Mouse (Mus musculus) small intestine, adult 2 months (tissue): ENCODE data around the gene Camk2b. TPM values are rescaled to one million over a fixed set of nuclear protein-coding genes. Genes with fewer than 3 reads are reported as not detected.
A peak's percentile ranks its signal among the peaks of the same experiment; 100 is the strongest.

Experiments
- H3K27ac ChIP-seq: fragments of 200-500 bp; 2 replicates; pipeline ENCODE4 v1.5.1; 2012; ENCODE audit warnings: low read depth, low read length, control low read depth, inconsistent platforms; ENCODE audit not compliant: insufficient read depth
- H3K27me3 ChIP-seq: fragments of 200-500 bp; 2 replicates; pipeline ENCODE4 v1.6.1; 2012; ENCODE audit warnings: mild to moderate bottlenecking, moderate library complexity, low read length, inconsistent platforms; ENCODE audit not compliant: control insufficient read depth, insufficient read depth
- H3K36me3 ChIP-seq: fragments of 200-500 bp; 2 replicates; pipeline ENCODE4 v1.6.1; 2012; ENCODE audit warnings: mild to moderate bottlenecking, low read length, control low read depth, inconsistent platforms; ENCODE audit not compliant: control insufficient read depth, insufficient read depth
- H3K4me1 ChIP-seq: fragments of 200-500 bp; 2 replicates; pipeline ENCODE4 v1.6.1; 2012; ENCODE audit warnings: low read length, inconsistent platforms, mixed read lengths; ENCODE audit not compliant: control insufficient read depth, insufficient read depth, insufficient read length
- H3K4me3 ChIP-seq: fragments of 200-500 bp; 2 replicates; pipeline ENCODE4 v1.5.1; 2012; ENCODE audit warnings: low read depth, mild to moderate bottlenecking, control low read depth, inconsistent platforms, low read length, moderate library complexity
- CTCF ChIP-seq: fragments of 200-500 bp; IDR thresholded peaks from 2 replicates; pipeline ENCODE4 v1.5.1; 2012; ENCODE audit warnings: low read depth, mild to moderate bottlenecking, control low read depth, inconsistent platforms, low read length, moderate library complexity, mixed read lengths; ENCODE audit not compliant: insufficient replicate concordance, insufficient read length; ENCODE audit errors: extremely low read depth
- POLR2A ChIP-seq: fragments of 200-500 bp; IDR thresholded peaks from 2 replicates; pipeline ENCODE4 v1.6.1; 2012; ENCODE audit warnings: low read depth, mild to moderate bottlenecking, control low read depth, inconsistent platforms, low read length, moderate library complexity
- WGBS: fragments of 180-500 bp; shearing (Covaris S2); methylation state at CpG from one replicate; pipeline ENCODE4 v1.1.7; 2018; 5-methylcytosine and 5-hydroxymethylcytosine counted together
- polyA plus RNA-seq: library from polyadenylated mRNA; depleted of rRNA; stranded (reverse); fragments of >200 nt; gene quantifications from 2 replicates; pipeline ENCODE4 v1.2.3, GENCODE M21; 2012

The Camk2b gene
- polyA plus RNA-seq, 1 experiment: 8.1 TPM

DNA sequence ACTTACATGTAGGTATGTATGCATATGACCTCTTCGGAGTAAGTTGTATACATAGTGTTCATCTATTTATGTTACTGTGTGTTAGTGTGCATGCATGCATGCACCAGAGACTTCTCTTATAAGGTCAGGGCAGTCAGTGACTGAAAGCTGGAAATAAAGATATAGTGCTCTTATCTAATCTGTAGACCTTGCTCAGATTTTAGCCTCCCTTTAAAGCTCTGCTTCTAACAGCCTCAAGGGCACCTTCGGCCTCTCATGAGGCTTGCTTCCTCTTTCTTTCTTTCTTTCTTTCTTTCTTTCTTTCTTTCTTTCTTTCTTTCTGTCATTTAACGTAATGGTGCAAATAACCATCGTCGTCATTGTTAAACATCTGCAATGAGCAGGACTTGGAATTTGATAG, 111.7 kb downstream of the Camk2b start:
- H3K27ac ChIP-seq: peak overlapping the region; percentile 96

DNA sequence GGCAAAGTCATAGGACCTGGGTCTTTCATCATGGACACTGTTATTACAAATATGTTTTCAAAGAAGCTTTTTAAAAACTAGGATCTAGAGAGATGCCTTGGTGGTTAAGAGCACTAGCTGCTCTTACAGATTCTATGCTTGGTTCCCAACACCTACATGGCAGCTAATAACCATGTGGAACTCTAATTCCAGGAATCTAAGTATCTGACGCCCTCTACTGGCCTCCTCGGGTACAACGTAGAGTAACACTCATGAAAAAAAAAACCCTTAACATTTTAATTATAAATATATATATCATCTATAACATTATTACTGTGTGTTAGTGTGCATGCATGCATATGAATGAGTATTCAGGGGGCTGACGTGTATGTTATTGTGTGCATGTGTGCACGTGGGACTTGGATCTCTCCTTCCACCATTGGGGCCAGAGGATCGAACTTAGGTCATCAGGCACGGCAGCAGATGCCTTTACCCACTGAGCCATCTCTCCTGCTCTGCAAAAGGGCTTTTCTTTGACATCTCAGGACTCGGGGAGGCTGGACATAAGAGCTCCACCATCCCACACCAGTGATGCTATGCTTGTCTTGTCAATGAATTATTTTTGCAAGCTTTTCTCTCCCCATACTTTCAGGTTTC, 112.9 kb downstream of the Camk2b start:
- H3K27me3 ChIP-seq: no peaks in the 10 kb centered on the region
- no peak overlapping the region for H3K4me3 ChIP-seq
- peaks cover 5% of the 10 kb centered on the region; the same call in 1 of the 2 replicates for H3K36me3 ChIP-seq
- 50% methylated on average over 8 of the region's 8 CpGs for WGBS
- H3K4me1 ChIP-seq: peaks cover 13% of the 10 kb centered on the region; the same call in 1 of the 2 replicates
- TF ChIP-seq CTCF (0 out of 2 replicates have a peak, but pooled peaks have one; percentile 18), POLR2A (no peak)
- no peak overlapping the region for H3K27ac ChIP-seq

More for the DNA sequence above, 111.7 kb downstream of the Camk2b start:
- 39% methylated on average over 5 of the region's 5 CpGs for WGBS
- Histone ChIP-seq H3K27me3 (no peaks in the 10 kb centered on the region), H3K36me3 (peaks cover 8% of the 10 kb centered on the region; the same call in 1 of the 2 replicates), H3K4me1 (peaks cover 13% of the 10 kb centered on the region; the same call in 1 of the 2 replicates), H3K4me3 (no peak overlapping the region)
- TF ChIP-seq CTCF (no peak), POLR2A (no peak)

DNA sequence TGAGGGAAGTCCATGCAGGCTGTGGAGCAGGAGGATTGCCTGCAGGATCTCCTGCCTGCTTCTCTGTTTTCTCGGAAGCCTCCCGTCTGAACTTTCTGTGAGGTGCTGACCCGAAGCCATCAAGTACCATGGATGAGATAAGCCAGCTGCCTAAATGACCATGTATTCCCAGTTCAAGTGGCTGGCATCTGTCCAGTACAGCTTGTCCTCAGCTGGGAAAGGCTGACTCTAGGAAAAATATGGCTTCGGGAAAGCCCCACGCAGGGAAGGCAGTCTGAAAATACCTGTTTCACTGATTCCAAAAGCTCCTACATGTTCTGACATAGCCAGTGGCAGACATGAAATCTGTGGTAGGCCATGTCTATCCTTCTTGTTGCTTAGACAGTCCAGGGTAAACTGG, 113.7 kb downstream of the Camk2b start:
- Histone ChIP-seq H3K4me1 (peaks cover 12% of the 10 kb centered on the region; the same call in 1 of the 2 replicates), H3K4me3 (no peak overlapping the region), H3K27ac (no peak overlapping the region), H3K36me3 (peaks cover 2% of the 10 kb centered on the region; the same call in 1 of the 2 replicates), H3K27me3 (no peaks in the 10 kb centered on the region)
- 35% methylated on average over 5 of the region's 5 CpGs for WGBS
- TF ChIP-seq CTCF (no peak), POLR2A (no peak)

DNA sequence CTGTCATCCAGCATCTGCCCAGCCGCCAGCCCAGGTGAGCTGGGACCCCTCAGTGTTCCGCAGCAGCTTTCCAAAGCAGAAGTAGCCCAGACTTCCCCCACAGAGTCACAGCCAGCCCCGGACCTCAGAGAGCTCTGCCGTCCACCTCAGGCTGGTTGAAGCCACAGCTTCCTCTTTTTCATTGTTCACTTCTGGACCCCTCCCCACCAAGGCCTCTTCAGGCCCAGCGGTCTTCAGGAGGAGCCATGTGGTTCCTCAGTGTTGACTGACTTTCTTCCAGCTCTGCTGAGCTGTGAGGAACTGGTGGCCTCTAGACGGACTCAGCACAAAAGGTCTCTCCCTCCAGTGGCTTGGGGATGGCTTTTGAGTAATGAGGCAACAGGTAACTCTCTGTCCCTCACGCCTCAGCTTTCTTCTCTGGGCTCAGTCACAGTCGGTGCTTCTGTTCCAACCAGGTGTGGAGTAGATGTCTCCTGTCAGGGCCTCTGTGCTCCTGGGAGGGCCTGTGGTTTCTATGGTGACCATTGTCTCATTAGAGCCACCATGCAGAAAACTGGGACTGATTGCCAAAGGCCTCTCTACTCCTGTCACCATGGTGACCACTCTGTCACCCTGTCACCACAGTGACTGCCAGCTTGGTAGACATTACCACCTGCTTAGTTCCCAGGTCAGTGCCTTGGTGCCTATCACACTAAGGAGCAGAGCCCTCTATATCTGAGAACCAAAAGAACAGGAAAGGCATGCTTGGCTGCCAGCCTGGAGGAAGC, 116.4 kb downstream of the Camk2b start, which contains the start of gene Gck:
Gene Gck (minus strand): TSS at position 496 of the 767 bp plus-strand sequence.
- no peaks in the 10 kb centered on the region for H3K36me3 ChIP-seq
- 70% methylated on average over 8 of the region's 8 CpGs for WGBS
- no peak within 1 kb of the TSS for H3K4me3 ChIP-seq

DNA sequence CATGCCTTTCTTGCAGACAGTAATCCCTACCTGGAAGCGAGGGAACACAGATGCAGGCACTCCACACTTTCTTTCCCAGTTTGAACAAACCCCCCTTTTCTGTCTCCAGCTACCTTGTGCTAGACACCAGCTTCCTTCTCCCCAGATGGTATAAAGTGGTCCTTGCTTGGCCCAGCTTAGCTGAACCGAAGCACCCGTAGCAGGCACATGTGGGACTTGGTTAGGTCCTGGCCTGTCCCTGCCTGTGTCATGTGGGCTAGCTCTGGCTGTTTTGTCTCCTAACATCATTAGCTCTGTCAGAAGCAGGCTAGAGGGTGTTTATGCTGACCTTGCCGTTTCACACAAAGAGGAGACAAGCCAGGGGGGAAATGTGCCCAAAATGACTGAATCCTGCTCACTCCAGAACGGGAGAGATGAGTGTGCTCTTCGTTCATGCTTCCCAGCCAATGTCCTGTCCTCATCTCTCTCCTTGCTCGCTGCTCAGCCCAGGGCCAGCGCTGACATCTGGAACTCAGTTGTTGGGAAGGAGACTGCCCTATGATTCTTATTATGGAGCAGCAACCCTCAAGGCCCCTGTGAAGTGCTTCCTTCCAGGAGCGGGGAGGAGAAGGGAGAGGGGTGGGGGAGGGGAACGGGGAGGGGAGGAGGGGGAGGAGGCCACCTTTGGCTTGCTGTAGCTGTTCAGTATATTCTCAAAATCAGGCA, 117.5 kb downstream of the Camk2b start:
- Histone ChIP-seq H3K36me3 (no peaks in the 10 kb centered on the region), H3K27ac (no peak overlapping the region), H3K4me1 (no peaks in the 10 kb centered on the region), H3K4me3 (no peak overlapping the region), H3K27me3 (no peaks in the 10 kb centered on the region)
- 76% methylated on average over 10 of the region's 10 CpGs for WGBS
- no peak for TF ChIP-seq CTCF
- no peak for TF ChIP-seq POLR2A

More for the DNA sequence above, 116.4 kb downstream of the Camk2b start, which contains the start of gene Gck:
- peaks cover 1% of the 10 kb centered on the region; the same call in 1 of the 2 replicates for H3K4me1 ChIP-seq
- TF ChIP-seq CTCF (no peak), POLR2A (no peak)
- H3K27me3 ChIP-seq: no peaks in the 10 kb centered on the region
- no peak within 1 kb of the TSS for H3K27ac ChIP-seq

DNA sequence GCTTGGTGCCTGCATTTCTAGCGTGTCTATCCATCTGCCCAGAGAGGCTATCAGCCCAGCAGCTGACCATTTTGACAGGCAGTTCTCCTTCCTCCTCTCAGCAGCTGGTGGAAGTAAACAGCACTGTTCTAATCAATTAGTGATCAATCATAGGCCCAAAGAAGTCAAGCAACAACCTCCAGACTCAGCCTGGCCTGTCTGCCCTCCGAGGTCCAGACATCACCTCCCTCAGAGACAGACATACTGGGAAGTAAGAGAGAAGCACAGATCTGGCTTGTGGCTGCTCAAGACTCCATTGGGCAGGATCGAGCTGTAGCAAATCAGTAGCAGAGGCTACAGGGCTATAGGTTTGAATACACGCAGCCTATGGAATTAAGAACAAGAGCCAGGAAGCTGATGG, 118.4 kb downstream of the Camk2b start:
- Histone ChIP-seq H3K27ac (no peak overlapping the region), H3K36me3 (no peaks in the 10 kb centered on the region)
- 56% methylated on average over 4 of the region's 4 CpGs for WGBS

More for the DNA sequence above, 118.4 kb downstream of the Camk2b start:
- TF ChIP-seq POLR2A (no peak), CTCF (no peak)
- Histone ChIP-seq H3K4me1 (no peaks in the 10 kb centered on the region), H3K4me3 (no peak overlapping the region), H3K27me3 (no peaks in the 10 kb centered on the region)
